14 mouse cellular contexts compared by ENCODE assay signal in the genomic region with DNA sequence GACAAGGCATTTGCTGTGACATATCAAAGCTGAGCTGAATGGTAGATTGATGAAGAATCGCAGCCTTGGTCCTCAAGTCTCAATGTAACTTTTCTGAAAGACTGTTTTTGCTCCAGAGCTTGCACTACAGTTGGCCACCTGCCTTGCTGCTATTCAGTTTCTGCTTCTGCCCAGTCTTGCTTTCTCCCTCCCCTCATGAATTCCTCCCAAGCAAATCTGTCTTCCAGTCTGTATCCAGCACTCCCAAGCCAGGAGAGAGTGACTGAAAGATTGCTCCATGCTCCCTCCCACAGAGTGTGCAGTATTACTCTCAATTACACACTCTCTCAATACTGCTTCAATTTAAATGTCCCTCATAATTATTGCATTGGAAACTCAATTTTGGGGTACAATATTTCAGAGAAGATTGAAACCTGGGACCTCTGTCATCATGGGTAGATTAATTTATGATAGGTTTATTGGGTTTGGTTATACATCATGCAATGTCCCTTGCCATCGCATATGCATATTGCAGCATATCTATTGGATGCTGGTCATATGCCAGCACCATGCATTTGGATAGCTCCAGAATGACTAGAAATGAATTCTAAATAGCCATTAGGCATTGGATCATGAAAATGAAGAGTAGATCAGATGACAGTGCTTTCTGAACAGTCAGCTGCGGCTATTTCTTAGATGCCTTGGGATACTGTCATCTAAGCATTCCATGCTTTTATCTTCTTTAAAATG.
"Had no signal": no experiment of that assay in that cellular context is flagged by ENCODE, and none has a peak within 500 bp of the region (broad histone marks: within the 10 kb centered on the region; RNA-seq: fewer than 3 reads in every experiment).

No protein-coding gene starts in this region.

- H3K9ac ChIP-seq: limb, embryonic 13.5 days; liver, embryonic 14.5 days; midbrain, embryonic 13.5 days; neural tube, embryonic 12.5 days had no signal

- H3K4me2 ChIP-seq: limb, embryonic 13.5 days; midbrain, embryonic 13.5 days; neural tube, embryonic 12.5 days had no signal

- H3K9me3 ChIP-seq: limb, embryonic 13.5 days; midbrain, embryonic 13.5 days; neural tube, embryonic 12.5 days had no signal

- DNase-seq: kidney, adult 11 months; kidney, adult 9 months; kidney, postnatal 36 days; left cerebral cortex, postnatal 4 days; lung, adult 18-20 months; retina, postnatal 1 day; thymus, adult 18-20 months; thymus, postnatal 14 days had no signal

- H3K36me3 ChIP-seq: limb, embryonic 13.5 days; midbrain, embryonic 13.5 days; neural tube, embryonic 12.5 days had no signal

- H3K4me1 ChIP-seq: limb, embryonic 13.5 days; midbrain, embryonic 13.5 days; neural tube, embryonic 12.5 days had no signal

- H3K27me3 ChIP-seq: limb, embryonic 13.5 days; midbrain, embryonic 13.5 days; neural tube, embryonic 12.5 days had no signal

- ATAC-seq: midbrain, embryonic 13.5 days had no signal

- H3K4me3 ChIP-seq: limb, embryonic 13.5 days; midbrain, embryonic 13.5 days; neural tube, embryonic 12.5 days had no signal

- H3K27ac ChIP-seq: kidney, postnatal 0 days; limb, embryonic 13.5 days; liver, embryonic 14.5 days; midbrain, embryonic 13.5 days; neural tube, embryonic 12.5 days; stomach, postnatal 0 days had no signal
